Mouse (Mus musculus) CH12F3 (cell line): Measurements from ENCODE around the gene 4933407L21Rik.

Experiments used
- in situ Hi-C: fragments of 300-500 bp; cut with MboI; formaldehyde crosslinking; loops from 2 replicates; pipeline ENCODE4 v1.14.3; 2020; ENCODE audit warnings: low sequenced_read_pairs

The 4933407L21Rik gene

DNA sequence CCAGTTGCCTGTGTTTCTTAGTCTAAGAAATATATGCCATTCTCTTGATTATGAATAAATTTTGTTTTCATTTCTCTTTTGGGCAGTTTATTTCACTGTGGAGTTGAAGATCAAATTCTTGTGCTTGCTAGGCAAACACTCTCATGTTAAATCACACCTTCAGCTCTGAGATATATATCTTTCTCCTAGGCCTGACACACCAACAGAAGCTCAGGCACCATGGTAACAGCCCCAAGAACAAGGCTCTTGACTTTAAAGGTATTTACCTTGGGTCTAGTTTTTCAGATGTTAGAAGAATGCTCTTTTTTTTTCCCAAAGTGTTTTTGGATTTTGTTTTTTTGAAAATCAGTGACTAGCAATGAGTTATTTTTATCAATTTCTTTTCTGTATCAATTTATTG is 12.4 kb upstream of the 4933407L21Rik start:
- in situ Hi-C loops = no loop called here

DNA sequence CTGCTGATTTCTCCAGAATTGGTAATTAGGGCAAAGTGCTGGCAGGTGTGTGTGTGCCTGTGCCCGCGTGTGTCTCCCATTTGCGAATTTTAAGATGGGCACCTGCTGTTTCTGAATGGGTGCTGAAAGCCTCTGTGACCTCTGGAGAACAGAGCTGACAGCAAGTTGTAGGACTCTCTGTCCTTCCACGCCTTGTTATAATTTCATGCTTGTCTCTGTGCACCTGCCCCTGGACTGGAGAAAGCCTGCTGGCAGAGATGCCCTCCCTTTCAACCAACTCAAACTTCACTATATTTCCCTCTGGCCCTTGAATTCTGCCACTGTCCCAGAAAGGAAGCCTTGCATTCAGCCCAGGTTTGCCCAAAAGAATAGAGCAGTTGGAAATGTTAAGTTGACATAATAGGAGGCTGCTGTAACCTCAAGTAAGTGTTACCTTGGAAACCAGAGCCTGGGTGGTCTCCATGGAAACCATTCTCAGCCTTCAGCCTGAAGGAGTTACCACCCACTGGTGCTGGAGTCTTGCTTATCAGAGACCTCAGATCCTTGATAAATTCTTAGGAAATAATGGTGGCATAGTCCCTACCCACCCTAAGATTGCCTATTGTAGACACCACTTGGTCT is 11.3 kb upstream of the 4933407L21Rik start:
- in situ Hi-C loops = no loop called here

DNA sequence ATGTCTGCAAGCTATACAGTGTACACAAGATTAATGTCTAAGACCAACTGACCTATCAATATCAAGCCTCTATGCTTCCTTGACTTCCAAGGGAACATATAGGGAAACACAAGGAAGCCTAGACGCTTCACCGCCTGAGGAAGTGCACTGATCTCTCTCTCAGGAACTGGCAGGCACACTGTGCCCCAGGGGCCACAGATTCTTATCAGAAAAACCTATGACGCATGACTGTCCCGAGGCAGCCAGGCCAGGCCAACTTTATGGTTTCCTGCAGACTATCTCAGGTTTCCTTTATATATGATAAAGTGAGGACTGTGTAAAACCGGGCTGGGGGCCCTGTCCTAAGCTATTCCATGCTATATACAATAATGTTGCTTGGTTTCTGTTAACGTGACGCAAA is 8.7 kb upstream of the 4933407L21Rik start:
- in situ Hi-C loops = no loop called here

DNA sequence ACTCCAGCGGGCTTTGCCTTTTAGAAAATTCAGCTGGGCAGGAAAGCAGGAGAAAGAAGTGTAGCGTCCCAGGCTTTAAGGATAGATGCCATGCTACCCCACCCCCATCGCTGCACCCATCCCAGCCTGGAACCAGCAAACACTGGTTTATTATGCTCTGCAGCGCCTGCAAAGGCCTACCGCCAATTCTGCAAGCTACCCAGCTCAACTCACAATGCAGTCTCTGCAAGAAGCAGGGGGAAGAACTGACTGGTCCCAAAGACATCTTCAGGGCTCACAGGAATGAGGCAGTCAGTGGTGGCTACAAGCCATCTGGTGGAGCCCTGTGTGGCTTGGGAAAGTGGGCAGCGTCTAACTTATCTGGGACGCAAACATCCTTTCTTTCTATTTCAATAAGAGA is 6.6 kb upstream of the 4933407L21Rik start:
- in situ Hi-C loops = no loop called here

DNA sequence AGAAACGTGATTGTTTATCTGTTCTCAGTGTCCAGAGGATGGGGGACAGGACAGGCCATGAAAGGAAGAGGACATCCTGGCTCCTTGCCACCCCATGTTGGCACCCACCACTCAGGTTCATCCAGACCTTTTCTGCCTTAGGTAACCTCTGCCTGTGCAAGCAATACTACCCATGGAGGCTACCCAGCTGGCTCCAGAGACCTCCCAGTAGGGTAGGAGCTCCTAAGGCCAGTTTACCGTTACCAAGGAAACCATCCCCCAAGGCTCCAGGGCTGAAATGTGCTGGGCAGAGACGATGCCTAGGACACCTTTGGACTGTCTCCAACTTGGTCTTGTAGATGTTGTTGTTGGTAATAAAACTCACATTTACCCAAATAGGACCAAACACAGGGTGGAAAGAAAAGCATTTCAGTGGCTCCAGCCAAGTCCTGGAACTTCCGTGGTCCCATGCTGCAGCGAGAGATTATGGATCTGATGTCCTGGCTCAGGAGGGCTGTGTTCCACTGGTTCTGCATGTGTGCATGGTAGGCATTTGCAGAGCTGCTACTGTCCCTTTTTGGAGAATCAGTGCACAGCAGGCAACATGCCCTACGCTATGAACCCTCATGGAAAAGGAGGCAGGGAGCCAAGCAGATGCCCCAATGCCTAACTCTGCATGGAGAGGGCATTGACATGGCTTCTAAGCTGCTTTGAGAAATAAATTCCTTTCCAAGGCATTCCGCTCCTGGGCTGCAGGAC is 6.0 kb upstream of the 4933407L21Rik start:
- in situ Hi-C loops = no loop called here

DNA sequence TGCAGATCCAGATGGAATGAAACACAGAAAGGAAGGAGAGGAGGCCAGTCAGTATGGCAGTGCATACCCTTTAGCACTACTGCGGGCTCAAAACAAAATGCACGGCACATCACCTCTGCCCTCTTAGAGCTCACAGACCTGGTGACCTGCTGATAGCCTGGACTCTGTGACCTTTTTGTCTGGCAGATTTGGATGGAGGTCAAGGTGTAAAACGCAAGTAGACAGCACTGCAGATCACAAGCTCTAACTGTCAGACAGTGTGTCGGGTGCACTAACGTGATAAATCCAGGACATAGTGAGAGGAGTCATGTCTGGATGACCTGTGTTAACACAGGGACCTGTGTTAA is 5.4 kb upstream of the 4933407L21Rik start:
- in situ Hi-C loops = no loop called here

DNA sequence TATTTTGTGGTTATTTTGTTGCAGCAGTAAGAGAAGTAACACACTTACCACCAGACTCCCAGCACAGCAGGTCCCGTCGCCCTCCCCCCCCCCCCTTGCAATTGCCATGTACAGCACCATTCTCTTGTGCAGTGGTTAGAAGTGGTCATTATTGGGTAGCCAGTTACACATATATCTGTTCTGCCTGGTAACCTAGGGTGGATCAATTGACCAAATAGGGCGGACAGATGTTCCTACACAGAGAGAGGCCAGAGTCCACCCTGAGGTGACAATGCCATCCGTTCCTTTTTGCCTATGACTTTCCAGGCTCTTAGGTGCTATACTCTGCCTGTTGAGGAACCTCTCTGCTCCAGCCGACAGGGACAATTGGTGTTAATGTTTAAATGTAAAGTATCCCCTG is 3.1 kb upstream of the 4933407L21Rik start:
- in situ Hi-C loops = no loop called here

DNA sequence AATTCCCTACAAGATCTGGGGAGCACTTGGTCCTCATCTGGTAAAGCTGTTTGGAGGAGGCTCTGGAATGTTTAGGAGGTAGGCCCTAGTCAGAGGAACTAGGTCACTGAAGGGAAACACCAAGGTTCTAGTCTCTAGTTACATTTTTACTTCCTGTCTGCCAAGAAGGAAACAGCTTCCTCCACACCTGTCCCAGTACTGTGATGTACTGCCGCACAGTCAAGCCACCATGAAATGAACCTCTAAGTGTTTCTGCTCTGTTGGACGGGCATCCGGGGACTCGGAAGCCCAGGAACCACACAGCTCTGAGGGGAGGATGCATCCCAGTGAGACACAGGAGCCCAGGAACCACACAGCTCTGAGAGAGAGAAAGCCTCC is 394 bp downstream of the 4933407L21Rik start:
- in situ Hi-C loops = no loop called here

DNA sequence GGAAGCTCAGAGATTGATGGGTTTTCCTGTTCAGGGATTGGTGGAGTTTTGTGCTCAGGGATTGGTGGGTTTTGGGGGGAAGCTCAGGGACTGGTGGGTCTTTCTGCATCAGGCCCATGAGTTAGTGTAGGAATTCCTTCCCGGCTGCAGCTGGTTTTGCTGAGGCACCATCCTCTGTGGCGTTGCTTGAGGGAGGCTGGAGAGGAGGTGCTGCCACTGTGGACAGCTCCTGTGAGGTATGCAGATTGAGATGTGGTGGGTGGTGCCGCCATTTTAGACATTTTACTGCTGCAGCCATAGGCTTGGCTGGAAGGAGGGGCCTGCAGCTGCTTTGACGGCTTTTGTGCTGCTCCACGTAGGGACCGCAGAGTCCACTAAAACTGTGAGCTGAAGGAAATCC is 1.1 kb downstream of the 4933407L21Rik start:
- in situ Hi-C loops = no loop called here

DNA sequence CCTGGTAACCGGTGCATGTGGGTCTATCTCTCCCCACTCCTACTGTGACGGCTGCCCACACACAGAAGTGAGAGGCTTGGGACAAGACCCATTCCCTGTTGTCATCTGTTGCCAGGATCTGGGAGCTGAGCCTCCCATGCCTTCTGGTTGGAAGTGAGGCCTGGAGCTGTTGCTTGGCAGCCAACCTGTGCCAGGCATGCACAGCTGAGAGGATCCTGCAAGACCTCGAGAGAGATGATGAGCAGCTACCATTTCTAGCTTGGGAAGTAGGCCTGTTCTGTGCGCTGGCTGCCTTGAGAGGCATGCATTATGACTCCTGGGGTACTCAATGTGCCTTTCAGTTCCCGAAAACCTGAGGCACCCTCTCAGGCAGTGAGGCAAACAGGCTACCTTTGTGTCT is 2.9 kb downstream of the 4933407L21Rik start:
- in situ Hi-C loops = no loop called here

DNA sequence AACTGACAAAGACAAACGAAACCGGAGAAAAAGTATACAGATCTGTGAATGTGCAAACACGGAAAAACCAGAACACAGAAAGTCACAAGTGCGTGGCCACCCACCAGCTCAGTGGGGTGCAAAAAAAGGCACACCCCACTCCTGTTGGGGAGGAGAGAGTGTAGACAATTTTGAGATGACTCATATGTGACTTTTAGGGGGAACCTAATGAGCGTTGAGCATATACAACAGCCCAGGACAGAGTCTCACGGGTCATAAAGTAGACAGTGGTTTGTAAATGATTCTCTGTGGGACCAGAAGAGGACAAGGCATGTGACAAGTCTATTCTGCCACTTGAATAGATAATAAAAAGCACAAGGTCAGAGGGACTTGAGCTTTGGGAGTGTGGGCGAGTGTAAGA is 4.9 kb downstream of the 4933407L21Rik start:
- in situ Hi-C loops = no loop called here

DNA sequence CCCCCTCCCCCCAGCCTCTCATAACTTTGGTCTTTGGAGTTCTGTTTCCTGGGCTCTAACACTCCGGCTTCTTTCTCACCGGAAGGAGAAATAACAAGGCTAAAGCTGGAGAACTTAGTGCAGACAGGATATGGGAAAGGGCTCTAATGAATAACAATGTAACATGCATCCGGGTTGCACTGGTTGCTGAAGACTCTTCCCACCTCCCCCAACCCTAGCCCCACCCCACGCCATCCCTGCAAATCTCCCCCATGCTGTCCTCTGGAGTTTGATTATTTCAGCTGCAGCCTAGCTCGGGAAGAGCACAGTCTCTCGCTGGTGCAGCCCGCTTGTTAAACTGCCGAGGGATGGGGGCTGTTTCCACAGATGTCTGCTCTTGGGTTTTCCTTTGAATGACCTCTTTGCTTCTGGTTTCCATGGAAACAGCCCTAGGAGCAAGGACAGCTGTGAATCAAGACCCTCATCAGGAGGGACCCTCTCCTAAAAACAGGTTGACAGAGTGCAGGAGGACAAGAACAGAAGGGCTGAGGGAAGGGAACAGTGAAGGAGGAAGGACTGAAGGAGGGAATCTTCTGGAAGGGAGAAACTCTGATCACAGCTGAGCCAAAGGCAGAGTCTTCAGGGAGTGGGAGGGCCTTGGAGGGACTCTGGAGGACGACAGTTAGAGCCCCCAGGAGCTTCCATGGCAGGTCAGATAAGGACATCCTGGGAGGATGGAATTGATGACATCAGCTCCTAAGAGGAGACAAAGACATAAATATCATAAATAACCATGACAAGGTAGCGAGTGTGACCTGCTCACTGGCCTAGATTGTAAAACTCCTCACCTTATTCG is 5.6 kb downstream of the 4933407L21Rik start:
- in situ Hi-C loops = no loop called here

DNA sequence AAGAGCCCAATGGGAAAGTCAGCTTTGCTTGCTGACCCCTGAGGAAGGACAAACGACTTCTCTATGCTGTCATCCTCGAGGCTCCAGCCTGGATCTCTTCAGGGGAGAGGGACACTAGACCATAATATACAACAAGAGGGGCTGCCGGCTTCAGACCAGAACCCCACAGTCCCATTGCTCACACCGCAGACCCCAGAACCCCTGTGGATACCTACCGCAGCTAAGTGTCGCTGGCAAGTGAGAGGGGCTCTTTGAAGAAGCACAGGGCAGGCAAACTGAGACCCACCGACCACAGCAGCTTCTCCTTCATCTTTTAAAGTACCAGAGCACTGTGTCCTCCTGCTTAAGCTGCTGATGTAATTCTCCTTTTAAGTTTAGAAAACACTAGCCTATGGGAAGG is 6.3 kb downstream of the 4933407L21Rik start:
- in situ Hi-C loops = no loop called here

DNA sequence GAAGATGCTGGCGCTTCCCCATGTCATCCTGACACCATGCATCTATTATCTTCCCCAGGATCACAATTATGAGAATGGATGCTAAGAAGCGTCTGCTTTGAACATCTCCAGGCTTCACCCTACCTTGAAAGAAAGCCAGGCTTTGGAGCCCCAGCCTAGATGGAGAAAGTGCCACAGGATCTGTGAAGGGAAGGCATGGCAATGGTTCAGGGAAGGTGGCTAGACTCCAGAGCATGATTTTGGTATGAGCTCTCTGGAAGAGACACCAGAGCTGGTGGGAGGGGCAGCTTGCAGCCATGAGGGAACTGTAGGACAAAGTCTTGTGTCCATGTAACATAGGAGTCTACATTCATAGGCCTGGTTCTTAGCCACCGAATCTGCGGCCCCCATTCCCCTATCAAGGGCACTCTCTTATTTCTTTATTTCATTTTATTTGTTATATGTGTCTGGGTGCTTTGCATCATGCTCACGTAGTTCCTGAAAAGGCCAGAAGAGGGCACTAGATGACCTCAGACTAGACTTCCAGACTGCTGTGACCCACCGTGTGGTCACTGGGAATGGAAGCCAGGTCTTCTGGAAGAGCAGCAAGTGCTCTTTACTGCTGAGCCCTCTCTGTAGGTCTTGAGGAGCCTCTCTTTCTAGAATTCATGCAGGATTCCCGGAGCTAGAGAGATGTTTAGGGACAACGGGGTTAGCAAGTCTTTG is 7.0 kb downstream of the 4933407L21Rik start:
- in situ Hi-C loops = no loop called here

DNA sequence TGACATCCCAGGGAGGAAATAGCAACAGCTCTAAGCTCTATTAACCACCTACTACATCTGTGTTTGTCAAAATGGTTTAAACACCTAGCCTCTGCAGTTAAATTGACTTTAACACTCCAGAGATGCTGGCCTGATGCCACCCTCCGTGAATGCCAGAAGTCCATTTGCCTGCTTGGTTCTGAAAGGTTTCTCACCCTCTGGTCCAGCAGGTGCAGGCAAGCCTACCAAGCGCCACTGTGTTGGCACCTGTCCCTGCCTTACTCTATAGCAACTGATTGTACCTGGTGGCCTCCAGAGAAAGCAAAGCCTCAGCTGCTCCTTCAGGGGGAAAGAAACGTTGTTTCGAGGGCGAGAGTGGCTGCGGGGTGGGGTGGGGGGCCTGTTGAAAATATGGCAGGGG is 8.0 kb downstream of the 4933407L21Rik start:
- in situ Hi-C loops = no loop called here

DNA sequence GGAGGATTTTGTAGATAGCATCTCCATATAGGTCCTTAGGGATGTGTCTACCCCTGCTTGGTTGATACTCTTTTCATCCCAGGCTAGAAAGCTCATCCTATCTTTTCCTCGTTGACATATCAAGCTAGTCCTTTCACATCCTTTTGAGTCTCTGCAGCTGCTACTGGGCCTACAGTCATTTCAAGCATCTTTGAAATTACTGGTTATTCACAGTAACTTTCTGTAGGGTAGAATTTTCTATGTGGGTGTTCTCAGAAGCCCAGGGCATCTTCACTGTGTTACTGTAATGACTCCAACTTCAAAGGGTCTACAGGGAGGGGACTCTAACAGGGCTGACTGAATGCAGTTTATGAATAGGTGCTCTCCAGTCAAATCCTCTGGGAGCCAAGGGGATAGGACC is 9.0 kb downstream of the 4933407L21Rik start:
- in situ Hi-C loops = no loop called here

DNA sequence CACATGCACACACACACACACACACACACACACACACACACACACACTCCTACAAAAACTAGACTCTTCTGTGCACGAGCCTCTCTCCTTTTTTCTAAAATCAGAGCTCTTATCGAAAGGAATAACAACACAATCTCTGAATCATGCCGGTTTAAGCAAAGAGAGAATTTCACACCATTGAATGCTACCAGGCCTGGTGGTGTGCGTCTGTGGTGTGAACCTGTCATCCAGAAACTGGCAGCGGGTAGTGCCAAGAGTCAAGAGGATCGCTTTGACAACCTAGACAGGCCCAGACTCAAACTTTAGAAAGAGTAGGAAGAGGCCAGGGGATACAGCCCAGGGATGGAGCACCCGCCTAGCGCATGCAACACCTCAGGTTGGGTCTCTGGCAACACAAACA is 14.0 kb downstream of the 4933407L21Rik start:
- in situ Hi-C loops = no loop called here

DNA sequence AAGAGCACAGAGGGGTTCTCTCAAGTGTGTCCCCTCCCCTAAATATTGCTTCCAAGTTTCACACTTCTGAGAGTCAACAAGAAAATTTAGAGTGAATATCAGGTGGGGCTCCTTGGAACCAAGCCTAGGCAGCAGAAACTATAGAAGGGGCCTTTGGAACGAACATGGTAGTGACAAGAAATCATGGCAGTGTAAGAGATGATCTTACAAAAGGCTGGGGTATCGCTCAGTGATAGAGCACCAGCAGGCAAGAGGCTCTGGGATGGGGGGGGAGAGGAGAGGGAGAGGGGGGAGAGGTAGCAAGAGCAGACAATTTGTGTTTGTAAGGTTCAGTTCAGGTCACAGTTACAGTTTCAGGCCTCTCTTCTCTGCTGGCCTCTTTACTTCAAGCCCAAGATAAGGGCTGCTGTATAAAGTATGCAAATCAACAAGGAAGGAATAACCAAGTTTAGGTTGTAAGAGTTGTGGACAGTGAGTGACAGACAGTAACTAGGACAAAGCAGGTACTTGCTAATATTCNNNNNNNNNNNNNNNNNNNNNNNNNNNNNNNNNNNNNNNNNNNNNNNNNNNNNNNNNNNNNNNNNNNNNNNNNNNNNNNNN is 20.9 kb downstream of the 4933407L21Rik start:
- in situ Hi-C loops = loop anchor here (5.0 kb wide), 1 partner anchor 48 kb away; no protein-coding TSS in a partner anchor

DNA sequence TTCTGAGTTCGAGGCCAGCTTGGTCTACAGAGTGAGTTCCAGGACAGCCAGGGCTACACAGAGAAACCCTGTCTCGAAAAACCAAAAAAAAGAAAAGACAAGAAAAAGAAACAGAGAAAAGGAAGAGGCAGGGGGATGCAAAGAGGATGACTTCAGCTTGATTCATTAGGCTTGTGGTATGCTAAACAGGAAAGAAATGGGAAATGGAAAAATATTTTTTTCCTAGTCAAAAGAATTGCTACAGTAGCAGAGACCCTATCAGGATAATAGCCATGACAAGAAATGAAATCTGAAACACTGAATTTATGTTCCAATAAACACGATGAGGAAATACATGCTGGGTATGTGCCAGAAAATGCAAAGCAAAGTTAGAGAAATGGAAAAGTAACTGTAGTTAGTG is 26.9 kb downstream of the 4933407L21Rik start:
- in situ Hi-C loops = no loop called here

DNA sequence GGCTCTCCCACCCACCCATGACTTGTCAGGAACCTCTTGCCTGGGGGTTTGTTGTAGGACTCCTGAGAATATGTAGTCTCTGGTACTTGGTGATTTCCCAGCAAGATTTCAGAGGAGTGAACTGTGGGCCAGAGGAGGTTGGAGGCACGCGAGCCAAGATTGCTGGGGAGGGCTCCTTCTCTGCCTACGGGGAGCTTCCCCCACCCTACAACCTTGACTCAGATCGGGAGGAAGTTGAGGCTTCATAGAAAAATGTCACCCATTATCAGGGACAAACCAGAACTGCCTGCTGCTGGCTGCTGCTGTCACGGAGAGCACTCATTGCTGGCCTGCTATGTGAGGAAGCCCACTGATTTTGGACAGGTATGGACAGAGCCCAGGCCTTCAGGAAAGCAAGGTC is 29.0 kb downstream of the 4933407L21Rik start:
- in situ Hi-C loops = no loop called here
